Mouse (Mus musculus) spleen, postnatal 36 days (tissue): ENCODE measurements around the gene 1700003F12Rik.

Source experiments
- DNase-seq, 2 experiments: peaks; one replicate each; pipeline ENCODE4 v3.0.0; 2022; ENCODE audit warnings: low spot score in 2 of 2, mixed read lengths in 1 of 2

1700003F12Rik gene

GRCm38 (mm10) chr2:154549127-154549885, 2.4 kb downstream of the 1700003F12Rik start:
- peak; percentile 35 to 41 for DNase-seq

- no peak for DNase-seq
These were observed 3.0 kb downstream of the 1700003F12Rik start for GRCm38 (mm10) chr2:154549886-154550189.

DNA sequence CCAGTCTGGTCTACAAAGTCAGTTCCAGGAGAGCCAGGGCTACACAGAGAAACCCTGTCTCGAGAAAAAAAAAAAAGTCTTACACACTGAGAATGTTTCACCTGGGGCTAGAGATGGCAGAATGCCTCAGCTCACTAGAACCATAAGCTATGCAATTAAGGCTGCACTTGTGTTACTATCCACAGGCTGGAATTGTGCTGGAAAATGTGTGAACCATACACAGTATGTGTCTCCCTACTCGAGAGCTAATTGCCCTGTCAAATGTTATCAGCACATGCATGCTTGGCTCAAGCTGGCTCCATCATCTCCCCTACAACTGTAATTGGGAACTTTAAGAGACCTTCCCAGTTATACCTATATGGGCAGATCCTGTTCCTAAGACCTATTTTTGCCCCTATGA, 4.1 kb downstream of the 1700003F12Rik start:
- no peak for DNase-seq

GRCm38 (mm10) chr2:154551476-154551875, 4.6 kb downstream of the 1700003F12Rik start, which contains the start of gene Actl10:
TSS of gene Actl10 (plus strand) at chr2:154551776.
- DNase-seq, result no peak

DNA sequence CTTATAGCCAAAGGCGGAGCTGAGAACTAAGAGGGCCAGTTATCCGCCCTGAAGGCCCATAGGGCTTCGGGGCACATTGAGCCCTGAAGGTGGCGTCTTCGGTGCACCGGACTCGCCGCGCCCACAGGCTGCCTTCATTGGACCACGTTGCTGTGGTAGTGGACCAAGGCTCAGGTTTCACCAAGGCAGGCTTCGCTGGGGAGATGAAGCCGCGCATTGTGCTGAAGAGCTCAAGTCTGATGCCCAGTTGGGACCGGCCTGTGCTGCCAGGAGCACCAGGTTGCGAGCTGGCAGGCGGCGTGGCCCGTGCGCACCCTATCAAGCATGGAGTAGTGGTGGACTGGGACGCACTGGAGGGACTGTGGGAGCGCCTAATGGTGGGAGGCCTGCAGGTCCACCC, 5.0 kb downstream of the 1700003F12Rik start:
- no peak for DNase-seq

GRCm38 (mm10) chr2:154552424-154552907, 5.6 kb downstream of the 1700003F12Rik start:
- peak; percentile 66 to 73 for DNase-seq

GRCm38 (mm10) chr2:154555235-154555634, 8.3 kb downstream of the 1700003F12Rik start:
- DNase-seq, result no peak

GRCm38 (mm10) chr2:154557184-154557832, 10.4 kb downstream of the 1700003F12Rik start:
- DNase-seq, result no peak

GRCm38 (mm10) chr2:154558264-154559039, 11.6 kb downstream of the 1700003F12Rik start, which contains the start of gene Necab3:
TSS of gene Necab3 (minus strand) at chr2:154558890.
- peak; percentile 24 to 25 for DNase-seq

DNA sequence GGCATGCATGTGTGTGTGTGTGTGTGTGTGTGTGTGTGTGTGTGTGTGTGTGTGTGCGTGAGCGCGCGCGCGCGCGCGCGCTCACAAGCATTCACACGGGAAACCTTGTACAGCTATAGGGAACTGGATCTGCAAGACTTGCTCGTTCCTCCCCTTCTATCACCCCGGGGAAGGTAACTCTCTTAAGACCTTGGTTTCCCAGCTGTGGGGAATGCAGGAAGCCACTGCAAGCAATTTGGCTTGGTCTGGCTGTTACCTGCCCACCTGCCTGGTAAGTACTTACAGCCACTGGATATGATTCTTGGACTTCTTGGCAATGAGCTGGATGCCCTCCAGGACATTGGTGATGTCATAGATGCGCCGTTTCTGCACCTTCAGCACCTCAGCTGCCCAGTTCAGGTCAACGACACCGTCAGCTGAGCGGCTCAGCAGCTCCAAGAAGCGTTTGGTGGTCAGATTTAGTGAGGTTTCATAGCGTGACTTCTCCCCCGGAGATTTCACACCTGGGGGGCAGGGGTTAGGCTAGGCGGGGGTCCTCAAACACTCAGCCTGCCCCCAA, 16.8 kb downstream of the 1700003F12Rik start:
- no peak for DNase-seq

- no peak for DNase-seq
These were observed 18.7 kb downstream of the 1700003F12Rik start for GRCm38 (mm10) chr2:154565562-154565961.

GRCm38 (mm10) chr2:154566641-154567040, 19.8 kb downstream of the 1700003F12Rik start:
- no peak for DNase-seq

DNA sequence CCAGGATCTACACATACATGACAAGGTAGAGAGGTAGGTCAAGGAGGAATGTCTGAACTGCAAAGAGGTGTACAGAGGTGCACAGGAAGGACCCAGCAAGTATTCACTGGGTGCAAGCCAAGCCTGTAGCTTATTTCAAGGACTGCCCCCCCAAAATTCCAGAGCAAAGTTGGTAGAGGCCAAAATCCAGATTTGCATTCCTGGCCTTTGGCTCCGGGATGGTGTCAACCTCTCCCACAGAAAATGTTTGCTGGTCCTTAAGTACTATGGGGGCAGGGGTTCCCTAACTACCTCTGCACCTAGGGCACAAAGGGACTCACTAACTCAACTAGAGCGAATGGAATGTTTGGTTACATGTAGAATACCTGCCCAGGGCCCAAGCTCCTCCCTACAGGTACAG, 20.9 kb downstream of the 1700003F12Rik start:
- no peak for DNase-seq

GRCm38 (mm10) chr2:154568329-154569070, 21.6 kb downstream of the 1700003F12Rik start:
- DNase-seq, result no peak

DNA sequence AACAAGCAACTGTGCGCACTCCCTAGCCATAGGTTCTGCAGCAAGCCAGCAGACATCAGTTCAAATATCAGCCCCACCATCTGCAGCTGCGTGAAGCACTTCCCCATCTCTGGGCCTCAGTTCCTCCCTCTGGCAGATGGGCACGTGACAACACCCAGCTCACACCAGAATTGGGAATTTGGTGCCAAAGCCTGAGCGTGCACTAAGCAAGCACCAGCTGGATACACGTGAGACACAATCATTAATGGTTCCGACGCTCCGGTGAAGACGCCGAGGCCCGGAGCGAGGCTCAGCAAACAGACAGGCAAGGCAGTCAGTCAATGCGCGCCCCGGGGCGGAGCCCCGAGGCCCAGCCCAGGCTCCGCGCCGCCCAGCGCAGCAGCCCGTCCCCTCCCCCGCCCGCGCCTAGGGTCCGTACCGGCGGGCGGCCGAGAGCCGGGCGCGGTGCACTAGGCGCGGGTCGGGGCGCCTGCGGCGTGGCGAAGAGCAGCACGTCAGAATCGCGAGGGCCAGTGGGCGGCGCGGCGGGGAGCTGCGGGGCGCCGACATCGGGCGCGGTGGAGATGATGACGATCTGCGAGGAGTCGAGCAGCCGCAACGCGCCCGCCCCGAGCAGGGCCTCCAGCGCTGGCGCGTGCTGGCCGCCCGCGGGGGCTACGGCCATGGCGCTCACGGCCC, 22.3 kb downstream of the 1700003F12Rik start:
- DNase-seq, result peak; percentile 64 to 70

GRCm38 (mm10) chr2:154569836-154570286, 23.0 kb downstream of the 1700003F12Rik start, which contains the start of gene E2f1:
TSS of gene E2f1 (minus strand) at chr2:154569892.
- peak; percentile 95 for DNase-seq

- no peak for DNase-seq
These were observed 23.8 kb downstream of the 1700003F12Rik start for GRCm38 (mm10) chr2:154570666-154571065.

- no peak for DNase-seq
These were observed 24.4 kb downstream of the 1700003F12Rik start for GRCm38 (mm10) chr2:154571266-154571665.

DNA sequence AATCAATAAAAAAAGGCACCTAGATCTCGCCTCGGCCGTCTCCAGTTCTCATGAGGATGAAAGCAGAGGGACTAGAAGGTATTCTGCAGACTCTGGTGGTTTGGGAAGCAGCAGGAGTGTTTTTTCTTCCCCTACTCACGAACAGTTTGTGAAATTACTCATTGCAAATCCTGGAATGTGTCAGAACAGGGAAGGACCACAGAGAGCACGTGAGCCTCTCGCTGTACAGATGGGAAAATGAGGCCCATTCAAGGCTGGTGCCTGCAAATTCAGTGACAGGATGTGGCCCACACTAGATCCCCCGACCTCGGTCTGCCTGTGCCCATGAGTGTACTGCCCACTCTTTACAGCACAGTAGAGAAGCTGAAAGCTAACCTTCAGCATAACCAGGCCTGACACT, 25.1 kb downstream of the 1700003F12Rik start:
- DNase-seq, result no peak

DNA sequence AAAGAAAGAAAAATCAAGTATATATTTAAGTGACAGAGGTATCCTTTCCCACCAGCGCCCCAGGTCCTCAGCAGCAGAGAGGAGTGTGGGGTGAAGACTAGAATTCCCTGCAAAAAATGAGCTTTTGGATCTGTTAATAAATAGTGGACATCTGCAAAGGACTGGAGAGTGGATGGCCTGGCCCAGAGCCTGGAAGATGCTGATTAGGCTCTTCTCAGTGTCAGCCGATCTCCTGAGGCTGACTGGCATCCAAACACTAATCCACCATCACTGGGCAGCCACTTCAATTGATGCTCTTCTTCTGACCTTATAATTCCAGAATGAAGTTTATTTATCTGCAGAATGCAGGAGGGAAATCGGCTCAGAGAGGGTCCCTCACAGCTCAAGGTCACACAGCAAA, 26.1 kb downstream of the 1700003F12Rik start:
- DNase-seq, result no peak
